Mouse (Mus musculus) small intestine, adult 2 months (tissue): Measurements from ENCODE around the gene Zfp579. TPM values are rescaled to one million over a fixed set of nuclear protein-coding genes. Genes with fewer than 3 reads are reported as not detected.
A peak's percentile ranks its signal among the peaks of the same experiment; 100 is the strongest.

Experiments used
- H3K27ac ChIP-seq: fragments of 200-500 bp; 2 replicates; pipeline ENCODE4 v1.5.1; 2012; ENCODE audit warnings: low read depth, low read length, control low read depth, inconsistent platforms; ENCODE audit not compliant: insufficient read depth
- H3K27me3 ChIP-seq: fragments of 200-500 bp; 2 replicates; pipeline ENCODE4 v1.6.1; 2012; ENCODE audit warnings: mild to moderate bottlenecking, moderate library complexity, low read length, inconsistent platforms; ENCODE audit not compliant: control insufficient read depth, insufficient read depth
- H3K36me3 ChIP-seq: fragments of 200-500 bp; 2 replicates; pipeline ENCODE4 v1.6.1; 2012; ENCODE audit warnings: mild to moderate bottlenecking, low read length, control low read depth, inconsistent platforms; ENCODE audit not compliant: control insufficient read depth, insufficient read depth
- H3K4me1 ChIP-seq: fragments of 200-500 bp; 2 replicates; pipeline ENCODE4 v1.6.1; 2012; ENCODE audit warnings: low read length, inconsistent platforms, mixed read lengths; ENCODE audit not compliant: control insufficient read depth, insufficient read depth, insufficient read length
- H3K4me3 ChIP-seq: fragments of 200-500 bp; 2 replicates; pipeline ENCODE4 v1.5.1; 2012; ENCODE audit warnings: low read depth, mild to moderate bottlenecking, control low read depth, inconsistent platforms, low read length, moderate library complexity
- CTCF ChIP-seq: fragments of 200-500 bp; IDR thresholded peaks from 2 replicates; pipeline ENCODE4 v1.5.1; 2012; ENCODE audit warnings: low read depth, mild to moderate bottlenecking, control low read depth, inconsistent platforms, low read length, moderate library complexity, mixed read lengths; ENCODE audit not compliant: insufficient replicate concordance, insufficient read length; ENCODE audit errors: extremely low read depth
- POLR2A ChIP-seq: fragments of 200-500 bp; IDR thresholded peaks from 2 replicates; pipeline ENCODE4 v1.6.1; 2012; ENCODE audit warnings: low read depth, mild to moderate bottlenecking, control low read depth, inconsistent platforms, low read length, moderate library complexity
- whole genome bisulfite sequencing: fragments of 180-500 bp; shearing (Covaris S2); methylation state at CpG from one replicate; pipeline ENCODE4 v1.1.7; 2018; 5-methylcytosine and 5-hydroxymethylcytosine counted together
- polyA plus RNA-seq: library from polyadenylated mRNA; depleted of rRNA; stranded (reverse); fragments of >200 nt; gene quantifications from 2 replicates; pipeline ENCODE4 v1.2.3, GENCODE M21; 2012

The Zfp579 gene
- polyA plus RNA-seq, 1 experiment: 52.4 TPM

DNA sequence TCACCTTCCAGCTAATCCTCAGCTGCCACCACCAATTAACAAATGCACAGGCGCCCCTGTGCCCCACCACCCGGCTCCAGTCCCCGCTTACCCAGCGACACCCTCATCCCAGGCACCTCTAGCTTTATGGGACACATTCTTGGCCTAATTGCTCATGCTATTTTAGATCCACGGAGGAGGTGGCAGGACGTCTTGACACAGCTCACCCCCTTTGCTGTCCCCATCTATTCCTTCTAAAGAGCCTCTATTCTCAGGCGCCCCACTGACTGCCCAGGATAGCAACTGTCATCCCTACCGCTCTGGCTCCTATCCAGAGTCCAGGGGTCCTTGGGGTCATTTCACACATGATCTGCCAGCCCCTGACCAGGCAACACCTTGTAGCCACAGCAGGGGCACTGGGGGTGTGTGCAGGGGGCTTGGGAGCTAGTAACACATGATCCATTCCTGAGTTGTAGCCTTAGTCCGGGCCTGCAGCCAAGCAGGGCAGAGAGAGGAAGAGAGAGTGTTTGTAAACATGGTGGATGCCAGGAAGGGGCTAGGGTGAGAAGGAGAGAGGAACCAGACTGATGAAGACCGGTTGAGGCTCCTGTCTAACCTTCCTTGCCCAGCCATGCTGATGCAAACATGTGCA, 42.0 kb downstream of the Zfp579 start:
- no peak for TF ChIP-seq POLR2A
- 39% methylated on average over 10 of the region's 10 CpGs for WGBS

GRCm38 (mm10) chr7:4950561-4951342, 45.2 kb downstream of the Zfp579 start:
- Histone ChIP-seq H3K4me1 (no peaks in the 10 kb centered on the region), H3K4me3 (no peak overlapping the region), H3K27ac (no peak overlapping the region), H3K36me3 (no peaks in the 10 kb centered on the region), H3K27me3 (no peaks in the 10 kb centered on the region)
- 74% methylated on average over 19 of the region's 19 CpGs for WGBS
- no peak for TF ChIP-seq POLR2A
- TF ChIP-seq CTCF: no peak

More for the DNA sequence above, 42.0 kb downstream of the Zfp579 start:
- Histone ChIP-seq H3K4me1 (no peaks in the 10 kb centered on the region), H3K27ac (no peak overlapping the region), H3K4me3 (no peak overlapping the region), H3K27me3 (no peaks in the 10 kb centered on the region), H3K36me3 (no peaks in the 10 kb centered on the region)

GRCm38 (mm10) chr7:4948386-4948785, 47.6 kb downstream of the Zfp579 start:
- no peaks in the 10 kb centered on the region for H3K27me3 ChIP-seq
- WGBS: 43% methylated on average over 6 of the region's 6 CpGs
- TF ChIP-seq POLR2A (no peak), CTCF (no peak)
- H3K4me1 ChIP-seq: peaks cover 4% of the 10 kb centered on the region
- H3K36me3 ChIP-seq: no peaks in the 10 kb centered on the region
- no peak overlapping the region for H3K27ac ChIP-seq
- H3K4me3 ChIP-seq: no peak overlapping the region

- Histone ChIP-seq H3K27me3 (no peaks in the 10 kb centered on the region), H3K4me3 (no peak overlapping the region), H3K4me1 (peaks cover 4% of the 10 kb centered on the region), H3K27ac (no peak overlapping the region), H3K36me3 (no peaks in the 10 kb centered on the region)
- 18% methylated on average over 2 of the region's 2 CpGs for WGBS
- TF ChIP-seq CTCF (no peak), POLR2A (no peak)
Observed at GRCm38 (mm10) chr7:4947855-4948254, 48.1 kb downstream of the Zfp579 start.

- Histone ChIP-seq H3K4me1 (peaks cover 6% of the 10 kb centered on the region), H3K27ac (no peak overlapping the region), H3K4me3 (peak overlapping the region; percentile 63), H3K27me3 (no peaks in the 10 kb centered on the region), H3K36me3 (no peaks in the 10 kb centered on the region)
- WGBS: 6% methylated on average over 15 of the region's 15 CpGs
- TF ChIP-seq CTCF (peak; percentile 98), POLR2A (no peak)
Observed at GRCm38 (mm10) chr7:4943223-4943815, 52.6 kb downstream of the Zfp579 start.

DNA sequence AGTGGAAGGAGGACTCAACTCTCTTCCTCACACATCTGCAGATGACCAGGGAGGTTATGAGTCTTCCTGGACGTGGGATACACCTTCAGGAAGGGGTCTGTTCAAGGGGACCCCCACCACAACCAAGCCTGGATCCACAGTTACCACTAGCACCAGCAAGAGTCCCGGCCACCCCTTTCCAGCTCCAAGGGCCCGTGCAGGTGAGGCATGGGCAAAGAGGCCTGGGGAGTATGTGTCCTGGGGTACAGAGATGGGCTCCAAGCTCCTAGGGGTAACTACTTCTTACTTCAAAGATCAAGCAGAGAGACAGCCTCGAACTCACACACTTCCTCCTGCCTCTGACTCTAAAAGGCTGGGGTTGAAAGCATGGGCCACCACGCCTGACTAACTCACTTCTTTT, 53.3 kb downstream of the Zfp579 start:
- WGBS: 34% methylated on average over 5 of the region's 5 CpGs
- Histone ChIP-seq H3K27ac (no peak overlapping the region), H3K4me1 (peaks cover 6% of the 10 kb centered on the region), H3K4me3 (no peak overlapping the region), H3K27me3 (no peaks in the 10 kb centered on the region), H3K36me3 (no peaks in the 10 kb centered on the region)
- no peak for TF ChIP-seq POLR2A
- TF ChIP-seq CTCF: no peak

DNA sequence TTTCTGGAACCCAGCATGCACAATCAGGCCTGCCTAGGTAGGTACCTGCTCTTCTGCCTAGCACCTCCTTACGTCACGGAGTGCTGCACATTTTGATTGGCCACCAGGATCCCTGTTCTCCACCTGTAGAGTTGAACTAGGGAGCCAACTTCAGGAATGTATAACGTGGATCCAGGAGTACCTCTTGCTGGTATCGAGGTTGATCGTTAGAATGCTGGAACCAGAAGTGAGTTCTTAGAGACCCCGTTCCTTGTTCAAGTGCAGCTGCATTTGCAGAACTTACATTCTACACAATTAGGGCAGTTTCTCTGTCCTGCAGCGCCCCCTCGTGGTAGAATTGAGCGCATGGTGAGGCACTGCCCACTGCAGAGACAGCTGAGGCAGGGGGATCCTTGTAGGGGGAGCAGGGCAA, 55.9 kb downstream of the Zfp579 start:
- Histone ChIP-seq H3K27me3 (no peaks in the 10 kb centered on the region), H3K4me1 (peaks cover 6% of the 10 kb centered on the region), H3K4me3 (no peak overlapping the region), H3K27ac (no peak overlapping the region), H3K36me3 (no peaks in the 10 kb centered on the region)
- 10% methylated on average over 9 of the region's 9 CpGs for WGBS
- TF ChIP-seq CTCF (peak; percentile 94; the same call in 1 of the 2 replicates), POLR2A (no peak)
